Mouse (Mus musculus) embryonic fibroblast, embryonic 13.5 days (primary cell): ENCODE results near the gene Tubg2.

ENCODE experiments used
- CTCF ChIP-seq: IDR thresholded peaks from 2 replicates; pipeline ENCODE4 v1.5.1; 2011; ENCODE audit warnings: mild to moderate bottlenecking, control low read depth, low read length, moderate library complexity, borderline replicate concordance; ENCODE audit not compliant: insufficient read depth
- POLR2A ChIP-seq: IDR thresholded peaks from 2 replicates; pipeline ENCODE4 v1.6.1; 2011; ENCODE audit warnings: low read depth, mild to moderate bottlenecking, control low read depth, low read length, moderate library complexity

- no peak for TF ChIP-seq CTCF
- peak; percentile 70 for TF ChIP-seq POLR2A
Measured at GRCm38 (mm10) chr11:101155728-101156371, at the start of gene Tubg2.
